Mouse (Mus musculus) lung, postnatal 36 days (tissue): Measurements from ENCODE around the gene Nav2.
A peak's percentile ranks its signal among the peaks of the same experiment; 100 is the strongest.

Experiments used
- DNase-seq: peaks from one replicate; pipeline ENCODE4 v3.0.0; 2022; ENCODE audit warnings: mixed read lengths

The Nav2 gene

DNA sequence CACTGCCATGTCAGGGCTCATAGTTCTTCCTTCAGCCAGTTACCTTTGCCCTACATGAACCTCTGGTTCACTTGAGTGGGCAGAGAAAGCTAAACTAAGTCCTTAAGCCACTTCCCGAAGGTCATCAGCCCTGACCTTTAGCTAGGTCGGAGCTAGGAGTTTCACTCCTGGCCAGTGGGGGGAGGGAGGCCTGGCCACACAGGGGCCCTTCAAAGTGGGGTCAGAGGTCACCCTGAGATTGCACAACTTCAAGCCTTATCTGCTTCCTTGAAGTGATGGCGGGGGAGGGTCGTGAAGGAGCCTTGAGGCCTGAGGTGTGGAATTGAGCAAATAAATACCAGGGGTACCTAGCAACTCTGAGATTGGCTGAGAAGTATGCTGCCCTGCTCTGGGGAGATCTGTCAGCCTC lies 389.9 kb downstream of the Nav2 start:
- peak; percentile 92 for DNase-seq

DNA sequence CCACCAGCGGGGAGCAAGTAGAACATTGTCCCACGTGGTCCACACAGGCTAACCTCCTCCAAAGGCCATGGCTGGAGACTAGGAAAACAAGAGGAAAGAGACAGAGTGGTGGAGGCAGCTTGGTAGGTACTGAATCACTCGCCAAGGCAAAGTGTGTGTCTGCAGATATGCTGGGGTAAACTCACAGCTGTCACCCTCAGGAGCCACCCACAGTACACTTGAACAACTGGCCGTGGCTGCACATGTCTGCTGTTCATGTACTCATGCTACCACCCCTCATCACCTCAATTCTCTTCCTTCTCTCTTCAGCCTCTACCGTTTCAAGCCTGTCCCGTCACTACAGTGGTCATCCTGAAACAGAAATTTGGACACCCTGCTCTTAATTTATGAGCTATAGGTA lies 393.0 kb downstream of the Nav2 start:
- DNase-seq, result no peak

DNA sequence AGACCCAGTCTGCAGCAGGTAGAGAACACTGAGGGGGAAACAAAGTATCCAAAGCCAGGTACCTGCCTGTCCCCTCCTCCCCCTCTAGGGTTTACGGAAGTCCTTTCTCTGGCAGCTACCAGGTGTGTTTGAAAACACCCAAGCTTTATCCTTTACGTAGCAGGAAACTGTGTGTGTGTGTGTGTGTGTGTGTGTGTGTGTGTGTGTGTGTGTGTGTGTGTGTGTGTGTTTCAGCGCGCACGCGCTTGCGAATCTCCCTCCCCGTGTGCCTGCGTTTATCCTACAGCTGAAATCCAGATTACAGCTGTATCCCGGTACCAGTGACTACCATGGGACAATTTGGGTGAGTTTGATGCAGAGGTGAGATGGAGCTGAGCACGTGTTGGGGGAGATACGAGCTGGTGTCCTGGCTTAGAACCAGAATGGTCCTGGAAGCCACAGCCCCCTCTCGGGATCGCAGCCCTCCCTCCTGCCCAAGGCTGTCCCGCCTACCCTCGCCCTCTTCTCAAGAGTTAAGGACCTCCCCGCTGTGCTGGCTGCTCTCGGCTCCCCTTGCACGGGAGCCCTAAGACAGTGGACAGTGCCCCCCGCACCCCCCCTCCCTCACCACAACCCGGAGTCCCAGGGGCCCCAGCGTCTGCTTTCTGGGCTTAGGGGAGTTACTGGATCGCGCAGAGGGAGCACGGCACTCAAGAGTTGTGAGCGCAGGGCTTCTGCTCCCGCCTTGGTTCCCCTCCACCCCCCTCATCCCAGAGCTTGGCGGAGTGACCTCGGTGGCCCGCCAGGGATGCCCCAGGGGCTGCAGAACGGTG lies 395.3 kb downstream of the Nav2 start:
- peak; percentile 34 for DNase-seq

DNA sequence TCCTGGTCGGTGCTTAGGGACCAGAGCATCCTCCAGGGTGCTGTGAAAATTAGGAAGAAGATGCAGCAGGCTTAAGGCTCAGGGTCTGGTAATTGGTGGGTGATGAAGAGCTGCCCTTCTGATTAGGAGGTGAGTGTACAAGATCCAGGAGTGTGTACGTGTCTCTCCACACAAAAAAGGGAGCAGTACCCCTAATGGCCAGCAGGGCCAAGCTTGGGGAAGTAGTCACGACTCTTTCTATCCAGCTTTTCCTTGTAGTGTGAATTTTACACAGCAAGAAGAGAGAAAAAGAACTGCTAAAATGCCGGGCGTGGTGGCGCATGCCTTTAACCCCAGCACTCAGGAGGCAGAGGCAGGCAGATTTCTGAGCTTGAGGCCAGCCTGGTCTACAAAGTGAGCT lies 399.2 kb downstream of the Nav2 start:
- no peak for DNase-seq

DNA sequence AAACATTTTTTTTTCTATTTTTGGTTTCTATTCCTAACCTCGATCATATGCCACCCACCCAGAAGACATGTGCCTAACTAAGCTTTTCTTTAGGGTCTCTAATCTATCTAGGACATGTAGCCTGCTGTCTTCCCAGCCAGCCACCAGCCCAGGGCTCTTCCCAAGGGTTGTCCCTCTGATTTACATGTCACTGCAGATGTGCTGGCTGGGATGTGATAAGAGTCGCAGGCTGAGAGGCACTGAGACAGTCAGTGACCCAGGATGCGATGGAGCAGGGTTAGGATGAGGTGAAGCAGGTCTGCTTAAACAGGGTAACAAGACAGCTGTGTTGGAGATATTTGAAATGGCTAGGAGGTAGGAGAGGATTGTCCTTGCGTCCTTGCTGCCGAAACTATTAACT lies 401.2 kb downstream of the Nav2 start:
- DNase-seq, result no peak

DNA sequence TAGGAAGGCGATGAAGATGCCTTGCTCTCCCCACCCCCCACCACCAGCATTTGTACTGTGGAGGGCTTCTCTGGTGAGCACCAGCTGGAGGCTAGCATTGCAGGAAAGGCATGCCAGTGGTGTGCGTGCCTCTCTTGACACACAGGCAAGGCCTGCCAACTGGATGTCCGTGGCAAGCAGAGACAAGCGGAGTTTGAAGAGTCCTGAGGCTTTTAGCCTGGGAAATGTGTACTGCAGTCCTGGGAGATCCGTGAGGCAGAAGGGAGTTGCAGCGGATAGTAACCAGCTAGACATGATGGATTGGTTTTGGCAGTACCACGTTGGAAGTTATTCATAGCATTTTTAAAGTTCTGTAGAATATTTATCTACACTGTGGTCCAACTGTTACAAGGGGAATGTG lies 405.4 kb downstream of the Nav2 start:
- DNase-seq, result peak; percentile 28

DNA sequence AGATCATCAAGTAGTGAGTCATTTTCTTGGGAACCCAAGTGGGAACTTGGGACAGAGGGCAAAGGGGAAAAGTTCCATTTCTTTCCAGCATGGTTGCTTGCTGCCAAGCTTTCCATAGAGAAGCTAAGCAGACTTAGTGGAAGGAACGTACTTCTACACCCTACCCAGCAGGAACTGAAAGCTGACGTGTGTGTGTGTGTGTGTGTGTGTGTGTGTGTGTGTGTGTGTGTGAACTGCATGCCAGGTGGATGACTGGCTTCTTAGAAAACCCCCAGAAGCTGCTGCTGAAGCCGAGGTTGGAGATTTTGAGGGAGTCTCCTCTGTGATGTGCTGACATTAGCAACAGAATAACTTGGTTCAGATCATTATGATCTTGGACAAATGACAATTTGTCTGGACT lies 406.5 kb downstream of the Nav2 start:
- DNase-seq, result no peak

DNA sequence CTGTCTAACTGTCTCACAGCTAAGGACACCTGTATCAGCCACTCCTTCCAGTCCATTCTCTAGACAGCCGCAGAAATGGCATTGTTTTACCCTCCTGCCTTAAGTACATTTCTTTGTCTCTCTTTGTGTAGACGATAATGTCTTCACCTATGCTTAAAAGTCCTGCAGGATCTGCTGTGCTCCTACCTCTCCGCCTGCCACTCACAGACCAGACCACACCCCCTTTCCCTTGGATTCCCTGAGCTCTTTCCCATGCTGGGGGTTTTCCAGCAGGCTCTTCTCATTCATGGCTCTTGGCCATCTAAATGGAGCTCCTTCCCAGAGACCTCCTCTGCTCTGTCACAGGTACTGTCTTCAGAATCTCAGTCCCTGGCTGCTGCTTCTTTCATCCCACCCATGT lies 408.1 kb downstream of the Nav2 start:
- DNase-seq, result peak; percentile 27

DNA sequence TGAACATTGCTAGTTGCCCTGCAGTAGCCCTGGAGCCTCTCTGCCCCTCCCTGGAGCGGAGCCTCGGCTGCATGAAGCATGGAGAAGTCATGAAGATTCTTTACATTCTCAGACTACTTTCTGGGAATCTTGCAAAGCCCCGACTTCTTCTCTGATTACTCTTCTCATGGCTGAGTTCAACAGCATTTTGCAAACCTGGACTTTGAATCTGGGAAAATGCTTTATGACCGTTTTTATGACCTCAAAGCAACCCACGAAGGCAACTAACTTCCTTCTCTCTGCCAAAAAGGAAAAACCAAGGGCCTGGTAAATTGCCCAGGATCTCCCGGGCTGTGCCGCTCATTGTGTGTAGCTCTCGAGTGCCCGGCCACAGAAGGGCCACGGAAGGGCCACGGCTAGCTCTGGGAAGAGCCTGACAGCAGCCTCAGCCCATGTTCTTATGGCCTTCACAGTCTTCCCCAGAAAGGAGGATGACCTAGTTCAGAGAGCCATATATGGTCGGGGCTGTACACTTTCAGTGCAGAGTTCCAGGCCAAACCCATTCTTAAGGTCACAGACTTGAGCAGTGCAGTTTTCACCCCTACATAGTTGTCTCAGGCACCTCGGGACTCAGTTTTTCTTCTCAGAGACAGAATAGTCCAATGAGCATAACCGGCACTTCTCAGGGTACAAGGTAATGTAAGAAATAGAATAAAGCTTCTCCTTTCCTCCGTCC lies 409.8 kb downstream of the Nav2 start:
- DNase-seq, result peak; percentile 29

DNA sequence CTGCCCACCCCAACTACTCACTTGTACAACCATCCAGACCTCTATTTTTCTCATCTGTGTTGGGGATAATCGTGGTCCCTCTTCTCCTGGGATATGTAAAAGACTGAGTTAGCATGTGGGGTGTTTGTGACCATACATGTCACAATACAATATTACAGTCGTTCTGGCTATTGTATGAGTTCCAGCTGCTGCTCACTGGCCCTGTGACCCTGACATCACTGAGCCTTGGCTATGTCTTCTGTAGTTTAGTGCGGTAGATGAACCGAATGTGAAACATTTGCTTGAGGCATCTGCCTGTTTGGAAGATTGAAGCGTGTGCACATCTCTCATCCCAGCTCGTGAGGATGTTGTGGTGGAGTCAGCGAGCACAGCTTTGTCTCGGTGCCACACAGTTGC lies 410.4 kb downstream of the Nav2 start:
- no peak for DNase-seq

DNA sequence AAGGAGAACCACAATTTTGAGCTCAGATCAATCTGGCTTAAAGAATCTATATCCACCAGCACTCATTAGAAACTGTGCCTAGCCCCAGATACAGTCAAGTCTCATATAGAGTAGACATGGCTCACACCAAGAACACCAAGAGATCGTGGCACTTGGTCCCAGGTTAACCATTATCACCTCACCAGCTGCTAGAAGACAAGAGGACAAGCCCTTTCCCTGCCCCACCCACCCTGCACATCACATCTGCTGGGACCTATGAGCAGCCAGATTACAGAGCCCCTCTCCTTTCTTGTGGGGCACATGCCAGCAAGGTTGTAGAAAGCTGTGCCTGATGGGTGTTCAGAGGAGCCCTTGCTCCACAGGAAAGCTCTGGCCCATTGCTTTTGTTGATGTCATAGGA lies 411.5 kb downstream of the Nav2 start:
- no peak for DNase-seq

DNA sequence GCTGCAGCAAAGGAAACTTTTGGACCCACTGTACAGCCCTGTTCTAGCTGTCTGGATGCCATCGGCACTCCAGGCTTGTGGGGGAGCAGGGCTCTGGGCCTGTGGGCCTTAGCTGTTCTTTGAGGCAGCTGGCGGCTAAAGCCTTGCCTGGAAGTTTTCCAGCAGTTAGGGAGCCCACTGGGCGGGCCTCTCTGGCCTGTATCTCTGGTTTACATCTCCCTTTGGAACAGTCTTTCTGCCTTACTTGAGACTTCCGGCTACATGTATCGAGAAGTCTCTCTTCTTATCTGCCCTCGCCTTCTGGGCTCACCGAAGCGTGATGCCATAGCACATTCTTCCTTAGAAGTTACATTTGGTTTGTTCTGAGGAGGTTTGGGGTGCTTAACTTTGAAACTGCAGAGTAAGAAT lies 412.6 kb downstream of the Nav2 start:
- peak; percentile 52 for DNase-seq

DNA sequence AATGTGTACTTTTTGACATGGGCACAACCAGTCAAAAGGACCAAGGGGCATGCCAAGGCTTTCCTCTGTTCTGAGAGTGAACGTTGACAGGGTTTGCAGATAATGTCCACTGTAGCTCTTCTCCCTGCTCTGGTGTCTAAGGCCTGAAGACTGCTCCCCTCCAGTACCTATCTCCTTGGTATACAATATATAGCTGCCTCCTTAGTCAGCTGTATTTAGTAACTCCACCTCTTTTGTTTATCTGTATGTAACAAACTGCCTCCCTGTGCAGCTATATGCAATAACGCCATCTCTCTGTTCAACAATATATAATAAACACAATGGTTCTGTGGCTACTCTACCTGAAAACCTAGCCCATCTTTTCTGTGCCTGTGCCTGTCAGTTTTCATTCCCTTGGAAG lies 413.7 kb downstream of the Nav2 start:
- DNase-seq, result no peak

DNA sequence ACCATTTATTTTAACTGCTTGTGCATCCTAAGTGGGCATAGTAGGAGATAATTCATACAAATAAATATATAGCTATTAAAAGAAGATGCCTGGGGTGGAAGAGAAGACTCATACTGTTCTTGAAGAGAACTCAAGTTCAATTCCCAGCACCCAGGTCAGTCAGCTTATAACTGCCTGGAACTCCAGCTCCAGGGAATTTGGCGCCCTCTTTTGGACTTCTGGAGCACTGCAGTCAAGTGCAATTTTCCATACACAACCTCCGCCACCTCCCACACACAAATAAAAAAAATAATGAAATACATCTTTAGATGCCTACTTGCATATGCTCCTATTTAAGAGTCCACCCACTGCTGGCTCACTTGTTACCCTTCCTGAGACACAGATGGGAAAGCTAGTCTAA lies 416.1 kb downstream of the Nav2 start:
- DNase-seq, result no peak

DNA sequence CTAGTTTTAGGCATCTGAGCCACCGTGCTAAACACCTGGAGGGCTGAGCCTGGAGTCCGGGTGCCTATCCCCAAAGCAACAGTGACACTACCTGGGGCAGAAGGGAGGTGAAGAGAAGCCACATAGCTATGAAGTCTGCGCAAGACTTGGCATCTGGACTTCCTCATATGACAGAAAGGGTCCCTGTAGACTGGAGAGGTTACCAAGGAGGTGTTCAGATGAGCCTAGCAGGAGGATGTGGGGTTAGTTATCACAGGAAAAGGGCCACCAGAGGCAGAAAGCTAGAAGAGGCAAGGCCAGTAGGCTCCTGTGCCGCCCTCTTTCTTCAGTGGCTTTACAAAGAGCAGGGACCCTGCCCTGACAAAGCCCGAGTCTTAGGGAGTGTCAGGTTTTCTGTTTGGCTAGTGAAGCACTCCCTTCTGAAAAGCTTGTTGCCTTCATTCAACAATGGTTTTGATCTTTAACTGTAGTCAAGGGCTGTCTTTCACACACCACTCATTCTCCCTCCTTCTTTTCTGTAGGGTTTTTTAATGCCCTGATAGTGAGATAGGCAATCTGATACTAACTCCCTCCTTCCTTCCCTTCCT lies 417.7 kb downstream of the Nav2 start:
- no peak for DNase-seq

DNA sequence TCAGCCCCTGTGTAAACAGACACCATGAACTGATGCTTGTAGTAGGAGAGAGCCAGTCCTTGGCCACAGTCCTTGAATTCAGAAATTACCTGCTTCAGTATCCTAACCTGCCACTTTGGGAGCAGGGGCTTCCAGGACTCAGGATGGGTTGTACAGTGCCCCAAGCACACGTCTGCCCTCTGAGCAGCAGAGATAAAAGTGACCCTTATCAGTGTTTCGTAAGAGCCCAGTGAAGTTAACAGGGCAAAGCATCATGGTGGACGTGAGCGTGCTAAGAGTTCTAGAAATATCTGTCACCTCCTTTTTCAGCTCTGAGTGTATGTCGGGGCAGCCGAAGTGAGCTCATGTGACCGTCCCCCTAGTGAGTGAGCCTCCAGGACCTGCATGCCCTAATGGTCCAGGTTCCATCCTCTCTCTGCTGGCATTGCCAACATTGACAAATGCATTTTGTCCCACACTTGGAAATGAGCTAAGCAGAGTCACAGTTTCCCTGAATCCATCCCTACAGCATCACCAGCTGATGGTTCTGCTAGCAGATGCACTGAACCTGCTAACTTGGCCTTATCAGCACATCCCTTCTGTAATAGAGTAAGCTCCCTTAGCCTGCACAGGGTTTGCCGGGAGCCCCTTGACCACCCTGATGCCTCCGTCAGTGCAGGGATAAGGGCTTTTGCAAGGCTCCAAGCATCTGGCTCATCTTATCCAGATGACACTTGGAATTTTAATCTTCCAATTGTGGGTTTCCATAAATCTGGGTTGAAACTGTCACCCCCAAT lies 418.6 kb downstream of the Nav2 start:
- no peak for DNase-seq

DNA sequence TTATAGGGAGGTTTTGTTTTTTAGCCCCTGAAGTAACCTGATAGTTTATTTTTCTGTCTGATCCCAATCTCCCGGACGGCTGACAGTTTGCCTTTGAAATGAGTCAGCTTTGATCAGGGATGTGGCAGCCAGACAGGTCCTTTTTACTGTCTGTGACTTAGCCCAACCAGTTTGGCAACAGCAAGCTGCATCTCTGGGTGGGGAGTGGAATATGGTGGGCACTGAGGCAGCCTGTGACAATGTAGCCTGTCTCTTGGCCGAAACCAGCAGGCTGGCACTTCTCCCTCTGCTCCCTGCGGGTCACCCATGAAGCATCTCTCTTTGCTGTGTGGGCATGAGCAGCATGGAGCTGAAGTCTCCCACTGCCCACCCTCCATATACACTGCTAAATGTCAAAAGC lies 421.7 kb downstream of the Nav2 start:
- no peak for DNase-seq

DNA sequence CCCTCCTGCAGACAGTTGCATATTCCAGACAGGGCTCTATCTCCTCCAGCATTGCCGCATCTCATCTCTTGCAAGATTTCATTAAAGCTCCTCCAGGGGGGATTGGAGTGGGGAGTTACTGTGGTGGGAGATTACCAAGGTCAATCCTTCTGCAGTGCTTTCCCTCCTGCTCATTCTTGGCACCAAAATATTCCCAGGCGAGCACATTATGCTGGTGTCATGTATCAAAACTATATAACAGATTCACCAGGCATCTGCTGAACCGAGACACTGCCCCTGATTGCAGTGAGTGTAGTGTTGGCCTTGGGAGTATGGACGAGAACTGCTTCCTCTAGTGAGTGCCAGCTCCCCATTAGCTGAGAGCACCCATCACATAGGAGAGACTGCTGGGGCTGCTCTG lies 423.4 kb downstream of the Nav2 start:
- DNase-seq, result no peak

DNA sequence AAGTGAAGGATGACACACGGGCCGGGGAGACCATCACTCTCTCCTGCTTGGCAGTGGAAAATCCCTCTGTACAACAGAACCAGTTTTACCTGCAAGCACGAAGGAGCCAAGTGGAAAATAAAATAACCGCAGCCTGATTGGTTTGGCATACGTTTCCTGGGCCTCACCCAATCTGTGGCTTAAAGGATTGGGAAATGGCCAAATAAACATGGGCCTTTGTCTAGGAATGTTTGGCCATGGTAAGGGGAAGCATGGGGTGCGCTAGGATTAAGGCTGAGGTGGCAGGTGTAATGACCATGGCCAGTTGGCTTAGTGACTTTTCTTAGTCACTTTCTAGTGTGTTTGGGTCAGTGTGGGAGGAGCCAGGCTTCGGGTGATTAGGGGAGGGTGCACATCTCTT lies 424.1 kb downstream of the Nav2 start:
- DNase-seq, result peak; percentile 64

DNA sequence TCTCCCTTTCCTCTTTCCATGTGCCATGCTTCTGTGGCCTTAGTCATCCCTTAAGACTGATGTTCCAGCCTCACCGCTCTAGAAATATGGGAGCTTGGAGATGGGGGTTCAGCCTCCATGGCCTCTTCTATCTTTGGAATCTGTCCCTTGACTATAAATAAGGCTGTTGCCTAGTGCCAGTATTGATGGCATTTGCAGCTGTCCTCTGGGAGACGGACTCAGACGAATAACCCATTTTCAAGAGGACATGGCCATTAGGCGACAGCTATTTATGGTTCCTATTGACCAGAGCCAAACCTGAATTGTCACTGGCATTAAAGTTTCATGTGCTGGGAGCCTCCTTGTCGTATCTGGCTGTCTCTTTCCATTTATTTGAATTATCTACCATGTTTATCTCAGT lies 425.6 kb downstream of the Nav2 start:
- no peak for DNase-seq

DNA sequence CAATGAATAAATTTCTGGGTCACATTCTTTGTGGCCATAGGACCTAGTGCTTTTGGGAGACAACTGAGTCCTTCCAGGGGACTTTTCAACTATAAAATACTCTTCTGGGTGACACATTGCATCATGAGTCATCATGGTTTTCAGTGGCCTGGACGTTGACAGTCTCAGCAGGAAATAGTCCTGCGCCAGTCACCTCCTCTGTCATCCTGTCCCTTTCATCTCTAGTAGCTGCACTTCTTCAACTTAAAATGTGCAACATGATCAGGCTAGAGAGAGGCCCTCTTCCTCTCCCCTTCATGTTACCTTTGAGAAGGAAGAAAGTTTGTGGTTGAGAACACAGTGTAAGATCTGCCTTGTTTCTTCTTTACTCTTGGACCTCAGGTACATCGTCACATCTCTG lies 426.5 kb downstream of the Nav2 start:
- no peak for DNase-seq

DNA sequence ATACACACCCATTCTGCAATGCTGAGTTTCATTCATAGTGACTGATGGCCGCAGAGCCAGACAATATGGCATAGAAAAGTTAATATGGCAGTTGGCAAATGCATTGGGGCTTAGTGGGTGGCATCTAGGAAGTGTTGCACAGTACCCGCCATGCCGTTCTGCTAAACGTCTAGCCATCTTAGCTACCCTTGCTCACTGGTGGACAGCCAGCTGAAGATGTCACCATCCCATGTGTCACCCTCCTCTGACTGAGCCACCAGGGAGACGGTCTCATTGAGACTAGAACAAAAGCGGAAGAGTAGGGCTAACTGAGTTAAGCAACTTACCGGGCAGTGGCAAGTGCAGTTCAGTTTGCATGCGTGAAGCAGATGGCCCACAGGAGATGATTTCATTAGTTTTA lies 428.2 kb downstream of the Nav2 start:
- DNase-seq, result no peak

DNA sequence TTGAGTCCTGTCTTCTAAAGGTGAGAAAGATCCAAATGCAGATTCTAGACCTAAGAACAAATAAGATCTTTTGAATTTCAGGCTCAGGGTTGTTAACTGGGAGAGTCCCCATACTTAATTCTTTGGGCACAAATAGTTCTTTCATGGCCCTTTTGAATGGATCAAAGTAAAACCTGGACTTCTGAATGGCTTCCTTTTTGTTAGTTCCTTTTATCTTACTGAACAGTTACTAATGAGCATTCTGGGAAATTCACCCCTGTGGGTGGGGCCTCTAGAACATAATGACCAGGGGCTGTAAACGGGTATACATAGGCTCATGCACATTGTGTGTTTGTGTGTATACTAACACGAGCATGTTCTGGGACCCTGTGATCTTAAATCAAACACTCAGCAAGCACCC lies 429.2 kb downstream of the Nav2 start:
- no peak for DNase-seq

DNA sequence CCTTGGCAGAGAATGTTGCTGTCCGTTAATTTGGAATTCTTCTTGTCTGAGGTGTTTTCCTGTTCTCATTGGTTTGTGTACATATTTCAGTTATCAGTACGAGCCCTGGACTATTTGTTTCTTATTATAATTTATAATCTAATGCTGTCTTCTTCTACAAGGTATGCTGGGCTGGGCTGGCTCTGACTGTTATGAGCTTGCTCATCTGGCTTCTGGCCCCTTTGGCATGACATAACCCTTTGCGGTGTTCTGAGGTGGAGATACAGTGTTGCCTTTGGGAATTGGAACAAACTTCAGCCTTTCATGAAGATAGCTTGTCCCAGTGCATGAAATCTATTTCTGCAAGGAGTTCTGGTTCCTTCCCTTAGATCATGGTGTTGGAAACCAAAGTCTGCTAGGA lies 431.4 kb downstream of the Nav2 start:
- no peak for DNase-seq
